Mouse (Mus musculus) CD8-positive naive resting alpha-beta T cell, adult 2 months (primary cell): ENCODE measurements around the gene Cplx3.

Source experiments
- DNase-seq, 2 experiments: peaks; one replicate each; pipeline ENCODE4 v3.0.0; 2022; ENCODE audit warnings: low read depth in 2 of 2, low spot score in 2 of 2

Cplx3 gene

GRCm38 (mm10) chr9:57606139-57606851, at the start of gene Cplx3:
Cplx3 (minus strand) TSS chr9:57606281.
- peak in 1 of 2 experiments; percentile 14 for DNase-seq

DNA sequence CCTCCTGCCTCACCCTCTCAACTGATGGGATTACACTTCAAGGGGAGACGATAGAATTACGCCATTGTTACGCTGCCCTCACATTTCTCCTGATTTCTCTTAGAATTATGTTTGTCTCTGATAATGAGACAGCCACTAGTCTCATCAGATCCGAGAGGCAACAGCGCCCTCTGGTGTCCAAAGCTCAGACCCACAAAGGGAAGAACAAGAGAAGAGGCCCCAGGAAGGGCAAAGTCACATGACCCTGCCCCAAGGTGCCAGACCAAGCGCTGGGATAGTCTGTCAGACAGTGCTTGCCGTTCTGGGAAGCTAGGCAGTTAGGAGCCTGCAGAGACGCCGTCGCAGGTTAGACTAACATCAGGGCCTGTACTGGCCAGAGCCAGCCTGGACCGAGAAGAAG, 49.7 kb upstream of the Cplx3 start:
- DNase-seq = peak; percentile 94 to 97

- DNase-seq = no peak
Observed at GRCm38 (mm10) chr9:57654966-57655365, 48.9 kb upstream of the Cplx3 start.

DNA sequence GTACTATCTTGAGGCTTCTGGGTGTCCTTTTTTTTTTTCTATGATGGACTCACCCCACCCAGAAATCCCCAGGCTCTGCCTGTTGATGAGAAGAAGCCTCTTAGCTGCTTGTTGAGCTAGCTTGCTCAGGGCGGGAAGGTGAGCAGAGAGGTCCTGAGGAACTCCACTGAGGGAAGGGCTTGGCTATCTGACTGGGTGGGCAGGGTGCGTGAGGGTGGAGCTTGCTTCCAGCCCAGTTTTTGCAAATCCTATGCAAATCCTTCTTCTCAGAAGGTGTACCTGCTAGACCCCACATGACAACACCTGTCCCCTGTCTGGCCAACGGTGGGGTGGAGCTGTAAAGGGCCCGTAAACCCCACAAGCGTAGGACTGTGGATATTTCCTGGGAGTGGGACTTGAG, 47.2 kb upstream of the Cplx3 start, which contains the start of gene Csk:
Gene Csk, minus strand, starts transcription at position 349 of the 400 bp plus-strand sequence.
- no peak for DNase-seq

DNA sequence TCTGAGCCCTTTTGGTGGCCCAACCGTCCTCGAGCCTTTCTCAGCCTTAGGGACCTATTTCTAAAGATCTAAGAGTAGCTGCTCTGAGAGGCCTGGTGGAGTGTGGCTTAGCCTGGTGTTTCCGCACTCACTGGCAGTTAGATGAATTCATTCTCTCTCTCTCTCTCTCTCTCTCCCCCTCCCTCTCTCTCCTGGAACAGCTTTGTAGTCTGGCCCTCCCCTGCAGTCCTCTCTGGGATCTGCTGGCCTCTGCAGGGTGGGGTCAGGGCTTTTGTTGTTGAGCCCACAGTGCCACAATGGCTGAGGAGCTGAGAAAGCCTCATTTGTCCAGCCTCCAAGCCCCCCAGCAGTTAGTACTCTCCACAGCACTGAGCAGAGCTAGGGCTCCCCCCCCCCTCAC, 46.8 kb upstream of the Cplx3 start:
- DNase-seq = no peak

DNA sequence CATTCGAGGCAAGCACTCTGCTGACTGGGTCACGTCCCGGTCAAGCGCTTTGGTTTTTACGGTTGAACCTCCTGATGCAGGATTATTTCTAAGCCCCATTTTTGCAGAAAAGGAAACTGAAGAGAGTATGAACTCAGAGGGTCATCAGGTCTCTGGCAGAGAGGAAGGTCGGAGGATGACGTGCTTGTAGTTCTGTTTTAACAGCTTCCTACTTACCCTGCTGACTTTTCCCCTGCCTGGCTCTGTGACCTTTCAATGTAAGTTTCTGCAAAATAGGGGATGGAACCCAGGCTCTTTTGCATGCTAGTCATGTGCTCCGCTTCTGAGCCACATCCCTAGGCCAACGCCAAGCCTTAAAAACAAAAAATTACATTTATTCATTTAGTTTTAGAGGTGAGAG, 46.3 kb upstream of the Cplx3 start:
- no peak for DNase-seq

GRCm38 (mm10) chr9:57650786-57651311, 44.8 kb upstream of the Cplx3 start:
- peak in 1 of 2 experiments; percentile 52 for DNase-seq

DNA sequence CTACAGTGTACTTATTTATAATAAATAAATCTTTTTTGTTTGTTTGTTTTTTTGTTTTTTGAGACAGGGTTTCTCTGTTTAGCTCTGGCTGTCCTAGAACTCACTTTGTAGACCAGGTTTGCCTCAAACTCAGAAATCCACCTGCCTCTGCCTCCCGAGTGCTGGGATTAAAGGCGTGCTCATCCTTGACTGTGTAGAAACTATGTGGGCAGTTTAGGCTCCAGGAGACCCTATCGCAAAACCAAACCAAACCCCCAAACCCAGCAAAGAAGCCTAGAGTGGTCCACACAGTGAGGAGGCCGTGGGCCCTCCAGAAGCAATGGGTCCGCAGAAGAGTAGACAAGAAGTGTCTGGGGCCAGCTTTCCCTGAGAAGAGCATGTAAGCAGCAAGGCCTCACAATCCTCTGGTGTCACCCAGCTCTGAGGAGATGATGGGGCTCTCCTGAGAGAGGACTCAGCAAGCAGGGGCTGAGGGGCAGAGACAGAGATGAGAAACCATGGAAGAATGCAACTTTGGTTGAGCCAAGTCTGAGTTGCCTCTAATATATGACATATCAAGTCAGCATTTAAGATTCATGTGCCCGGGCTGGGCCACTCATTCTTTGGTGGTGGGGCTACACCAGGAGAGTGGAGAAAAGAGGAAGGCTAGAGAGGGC, 44.2 kb upstream of the Cplx3 start:
- DNase-seq = no peak

DNA sequence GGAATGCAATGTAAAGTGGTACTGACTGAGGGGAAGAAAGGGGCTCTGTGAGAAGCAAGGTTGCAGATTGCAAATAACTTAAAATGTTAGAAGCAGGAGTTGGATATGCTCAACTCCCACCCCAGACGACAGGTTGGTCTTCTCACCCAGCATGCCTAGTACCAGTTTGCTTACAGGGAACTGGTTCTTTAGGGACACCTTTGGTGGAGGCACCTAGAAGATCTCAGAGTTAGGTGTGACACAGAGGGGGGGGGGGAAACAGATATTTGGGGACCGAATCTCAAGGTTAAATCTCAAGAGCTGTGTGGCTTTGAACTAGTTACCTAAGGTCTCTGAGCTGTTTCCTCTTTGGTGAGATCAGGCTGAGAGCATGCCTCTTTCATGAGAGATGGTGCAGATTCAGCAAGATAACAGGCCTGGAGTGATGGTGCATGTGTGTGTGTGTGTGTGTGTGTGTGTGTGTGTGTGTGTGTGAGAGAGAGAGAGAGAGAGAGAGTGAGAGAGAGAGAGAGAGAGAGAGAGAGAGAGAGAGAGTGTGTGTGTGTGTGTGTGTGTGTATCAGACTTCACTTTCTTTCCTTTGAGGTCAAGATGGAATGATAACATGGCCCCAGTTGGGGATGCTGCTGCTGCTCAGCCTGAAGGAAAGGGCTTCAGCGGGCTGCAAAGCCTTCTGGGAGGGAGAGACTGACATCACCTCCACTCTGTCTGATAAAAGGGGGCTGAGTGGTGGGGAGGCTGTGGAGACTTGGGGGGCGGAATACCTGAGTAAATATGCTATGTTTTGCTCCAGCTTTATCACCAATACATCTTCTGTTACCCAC, 41.4 kb upstream of the Cplx3 start:
- DNase-seq = peak in 1 of 2 experiments; percentile 36

GRCm38 (mm10) chr9:57646551-57647103, 40.5 kb upstream of the Cplx3 start:
- DNase-seq = peak in 1 of 2 experiments; percentile 34

- DNase-seq = peak; percentile 90
Observed at GRCm38 (mm10) chr9:57644944-57645893, 39.1 kb upstream of the Cplx3 start.

DNA sequence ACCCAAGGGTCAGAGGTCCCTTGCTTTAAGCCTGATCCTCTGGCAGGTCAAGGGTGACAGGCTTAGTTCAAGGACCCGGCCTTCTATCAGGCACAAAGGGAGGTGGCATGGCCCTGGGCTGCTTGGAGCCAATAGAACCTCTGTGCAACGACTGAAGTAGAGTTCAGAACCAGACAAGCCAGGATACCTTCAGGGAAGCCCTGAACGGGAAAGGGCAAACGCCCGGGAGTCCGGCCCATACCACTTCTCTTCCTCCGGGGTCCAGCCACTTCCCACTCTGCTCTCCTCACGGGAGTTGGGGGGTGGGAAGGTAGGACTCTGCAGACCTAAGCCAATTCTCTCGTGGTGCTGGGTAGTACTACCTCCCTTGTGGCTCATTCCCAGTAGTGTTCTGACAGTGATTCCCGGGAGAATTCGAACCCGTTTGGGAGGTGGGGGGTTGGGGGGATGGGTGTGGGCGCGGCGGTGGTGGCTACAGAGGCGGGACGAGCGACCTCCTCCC, 38.4 kb upstream of the Cplx3 start:
- no peak for DNase-seq

GRCm38 (mm10) chr9:57643856-57644180, 37.7 kb upstream of the Cplx3 start:
- no peak for DNase-seq

- no peak for DNase-seq
Observed at GRCm38 (mm10) chr9:57643169-57643855, 37.2 kb upstream of the Cplx3 start.

- no peak for DNase-seq
Observed at GRCm38 (mm10) chr9:57641775-57642550, 35.9 kb upstream of the Cplx3 start.

GRCm38 (mm10) chr9:57641022-57641421, 34.9 kb upstream of the Cplx3 start:
- no peak for DNase-seq

DNA sequence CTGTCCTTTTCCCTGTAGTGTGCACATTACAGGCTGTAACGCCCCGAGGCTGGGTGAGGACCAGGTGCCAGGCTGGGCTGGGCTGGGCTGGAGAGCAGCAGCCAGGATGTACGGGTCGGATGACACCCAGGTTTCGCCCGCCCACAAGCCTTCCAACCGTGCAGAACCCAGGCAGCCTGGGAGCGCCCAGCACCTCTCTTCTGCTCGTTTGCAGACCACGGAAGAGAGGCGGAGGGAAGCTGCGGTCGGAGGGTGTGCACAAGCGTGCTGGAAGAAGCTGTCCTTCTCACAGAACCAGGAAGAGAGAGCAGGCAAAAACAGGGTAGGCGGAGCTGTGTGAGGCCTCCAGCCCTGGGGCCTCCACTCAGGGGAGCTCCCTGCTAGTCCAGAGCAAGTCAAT, 34.3 kb upstream of the Cplx3 start:
- peak; percentile 77 to 84 for DNase-seq

GRCm38 (mm10) chr9:57639661-57640328, 33.7 kb upstream of the Cplx3 start:
- no peak for DNase-seq
